Mouse (Mus musculus) thymus, adult 18-20 months (tissue): ENCODE measurements at regions not wholly inside any gene's neighbourhood (a gene's known extent, or its start where the extent isn't known, plus 50 kb on each side); places are given as distances from the start of the nearest gene placed in this dataset.
"Not testable (repeated sequence)": the region's sequence is repeated elsewhere in the genome, so short reads cannot be mapped to it uniquely, and the experiment has no call there.

Source experiments
- DNase-seq, 2 experiments: peaks; one replicate each; pipeline ENCODE4 v3.0.0; 2022; ENCODE audit warnings: mixed read lengths in 2 of 2

GRCm38 (mm10) chr14:74217914-74218446 is 422.7 kb upstream of the Htr2a start:
- DNase-seq: no peak

GRCm38 (mm10) chr14:74219761-74220160 is 420.9 kb upstream of the Htr2a start:
- DNase-seq: no peak

DNA sequence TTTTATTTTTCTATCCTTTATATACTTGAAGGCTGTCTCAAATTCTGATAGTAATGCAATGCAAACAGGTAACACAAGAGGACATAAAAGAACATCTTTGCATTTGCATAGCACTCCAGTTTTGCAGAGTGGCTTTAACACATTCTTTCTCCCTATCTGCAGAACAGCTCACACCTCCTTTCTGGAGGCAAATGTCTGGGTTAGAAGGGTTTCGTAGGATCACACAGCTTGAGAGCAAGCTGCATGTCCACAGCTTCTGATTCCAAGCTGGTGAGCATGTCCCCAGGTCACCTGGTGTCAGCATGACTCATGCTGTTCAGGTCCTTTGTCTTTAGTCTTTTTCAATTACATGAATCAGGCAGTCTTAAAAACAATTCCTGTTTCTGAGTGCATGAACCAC is 418.5 kb upstream of the Htr2a start:
- no peak for DNase-seq

GRCm38 (mm10) chr14:74229560-74230187 is 411.0 kb upstream of the Htr2a start:
- no peak for DNase-seq

GRCm38 (mm10) chr14:74240212-74240611 is 400.4 kb upstream of the Htr2a start:
- no peak for DNase-seq

- no peak for DNase-seq
Measured at GRCm38 (mm10) chr14:74249263-74249878, 391.3 kb upstream of the Htr2a start.

- no peak for DNase-seq
Measured at GRCm38 (mm10) chr14:74250021-74250420, 390.6 kb upstream of the Htr2a start.

GRCm38 (mm10) chr14:74252189-74253145 is 388.2 kb upstream of the Htr2a start:
- DNase-seq: no peak

GRCm38 (mm10) chr14:74255000-74255399 is 385.6 kb upstream of the Htr2a start:
- no peak for DNase-seq

- no peak for DNase-seq
Measured at GRCm38 (mm10) chr14:74259437-74259836, 381.2 kb upstream of the Htr2a start.

- no peak for DNase-seq
Measured at GRCm38 (mm10) chr14:74267086-74267485, 373.6 kb upstream of the Htr2a start.

DNA sequence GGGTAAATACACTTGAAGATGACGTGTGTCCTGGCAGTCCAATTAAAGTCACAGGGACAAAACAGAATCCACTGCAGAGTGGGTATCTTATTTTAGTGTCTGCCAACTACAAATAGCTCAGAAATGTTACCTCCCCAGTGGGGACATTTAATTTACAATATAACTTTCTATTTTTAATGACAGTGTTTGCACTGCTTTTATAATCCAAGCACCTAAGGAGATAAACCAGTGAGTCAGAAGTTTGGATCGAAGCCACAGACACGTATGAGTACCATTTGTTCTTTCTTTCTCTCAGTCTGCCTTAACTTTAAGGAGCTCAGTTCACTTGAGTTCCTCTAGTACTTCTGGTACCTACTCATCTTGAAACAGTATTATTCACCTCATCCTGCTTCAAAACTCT is 346.1 kb upstream of the Htr2a start:
- no peak for DNase-seq

GRCm38 (mm10) chr14:74304483-74304882 is 336.2 kb upstream of the Htr2a start:
- DNase-seq: no peak

GRCm38 (mm10) chr14:74306717-74307307 is 333.8 kb upstream of the Htr2a start:
- DNase-seq: no peak

- not testable (repeated sequence) for DNase-seq
Measured at GRCm38 (mm10) chr14:74309451-74309850, 331.2 kb upstream of the Htr2a start.

DNA sequence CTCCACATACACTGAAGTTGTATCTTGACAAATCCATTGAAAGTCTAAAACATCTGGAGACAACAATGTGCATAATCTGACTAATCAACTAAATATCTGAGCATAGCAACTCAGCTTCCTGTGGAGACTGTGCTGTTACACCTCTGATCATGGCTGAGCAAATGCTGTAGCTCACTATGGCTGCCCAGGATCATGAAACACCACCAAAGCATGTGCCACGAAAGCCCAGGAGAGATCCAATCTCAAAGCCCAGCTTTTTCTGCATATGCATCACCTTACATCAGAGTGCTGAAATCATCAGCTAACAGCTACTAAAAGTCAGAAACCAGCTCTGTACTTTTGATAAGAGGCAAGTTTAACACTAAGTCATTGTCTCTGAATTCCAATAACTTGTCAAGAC is 313.3 kb upstream of the Htr2a start:
- DNase-seq: no peak

DNA sequence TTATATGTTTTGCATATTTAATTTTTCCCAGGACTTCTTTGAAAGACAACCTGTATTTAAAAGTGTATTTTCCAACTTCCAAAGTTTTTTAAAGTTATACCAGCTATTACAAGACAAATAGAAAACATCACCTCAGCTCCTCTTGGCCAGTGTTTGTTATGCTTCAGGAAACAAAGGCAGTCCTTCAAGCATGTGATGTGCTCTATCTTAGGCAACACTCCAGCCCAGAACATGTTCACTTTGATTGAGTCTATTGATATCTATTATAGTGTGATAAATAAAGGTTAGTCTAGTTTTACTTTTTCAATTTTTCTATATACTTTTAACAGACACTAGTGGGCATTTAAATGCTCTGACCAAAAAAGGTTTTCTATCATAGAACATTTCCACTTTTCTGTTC is 289.9 kb upstream of the Htr2a start:
- no peak for DNase-seq

GRCm38 (mm10) chr14:74352286-74352685 is 288.4 kb upstream of the Htr2a start:
- DNase-seq: no peak

GRCm38 (mm10) chr14:74358730-74359444 is 281.8 kb upstream of the Htr2a start:
- no peak for DNase-seq

DNA sequence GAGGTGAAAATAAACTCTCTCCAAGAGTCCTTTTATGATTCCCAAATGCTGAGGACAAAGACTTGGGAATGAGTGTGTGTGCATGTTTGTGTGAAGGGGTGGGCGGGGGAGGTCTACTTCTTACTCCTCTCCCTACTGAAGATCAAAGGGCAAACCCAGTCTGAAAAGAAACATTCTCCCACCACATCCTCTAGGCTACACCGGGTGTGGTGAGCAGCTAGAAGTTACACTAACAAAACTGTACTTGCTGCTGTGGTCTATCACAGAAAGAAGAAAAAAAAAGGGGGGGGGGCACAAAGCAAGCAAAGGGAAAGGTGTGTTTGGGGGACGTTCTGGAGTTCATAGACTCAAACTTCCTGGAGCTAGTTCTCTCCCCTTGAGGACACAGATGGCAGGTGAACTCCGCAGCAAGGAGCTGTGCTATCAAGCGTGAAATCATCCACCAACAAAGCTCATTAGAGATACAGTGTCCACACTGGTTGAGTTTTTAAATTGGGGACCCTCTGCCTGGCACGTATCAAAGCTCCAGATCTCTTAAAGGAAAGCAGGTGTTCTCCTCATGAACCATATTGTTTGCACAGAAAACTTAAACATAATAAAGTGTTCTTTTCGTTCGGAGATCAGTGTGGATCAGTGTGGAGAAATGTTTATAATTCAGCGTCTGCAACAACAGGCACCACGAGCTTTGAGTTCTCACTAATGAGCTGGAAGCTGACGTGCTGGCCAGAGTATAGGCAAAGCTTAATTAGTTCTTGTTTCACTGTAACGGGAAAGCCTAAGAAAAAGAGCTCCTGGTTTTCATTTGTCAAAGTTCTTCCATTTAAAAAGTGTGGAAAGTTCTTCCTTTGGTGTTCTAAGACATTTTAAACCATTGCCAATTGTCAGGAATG is 280.7 kb upstream of the Htr2a start:
- no peak for DNase-seq

- no peak for DNase-seq
Measured at GRCm38 (mm10) chr14:74384481-74384880, 256.2 kb upstream of the Htr2a start.
